Mouse (Mus musculus) c-Kit-negative CD71-positive TER-119-positive erythroid progenitor cells, embryonic 14.5 days (primary cell): ENCODE measurements at regions not wholly inside any gene's neighbourhood (a gene's known extent, or its start where the extent isn't known, plus 50 kb on each side); places are given as distances from the start of the nearest gene placed in this dataset.
A peak's percentile ranks its signal among the peaks of the same experiment; 100 is the strongest.

Source experiments
- DNase-seq: peaks from one replicate; pipeline ENCODE4 v3.0.0-alpha.2; 2013; ENCODE audit warnings: low read depth, low spot score

- DNase-seq: no peak
Measured at GRCm38 (mm10) chr6:102913776-102914175, 340.9 kb upstream of the Cntn3 start.

- DNase-seq: no peak
Measured at GRCm38 (mm10) chr6:102903960-102904359, 331.1 kb upstream of the Cntn3 start.

- DNase-seq: peak; percentile 1
Measured at GRCm38 (mm10) chr6:102900407-102901110, 327.7 kb upstream of the Cntn3 start.

- DNase-seq: no peak
Measured at GRCm38 (mm10) chr6:102868404-102868803, 295.5 kb upstream of the Cntn3 start.

GRCm38 (mm10) chr6:102844507-102844906 is 271.6 kb upstream of the Cntn3 start:
- no peak for DNase-seq

GRCm38 (mm10) chr6:102833151-102833550 is 260.2 kb upstream of the Cntn3 start:
- no peak for DNase-seq
